Mouse (Mus musculus): ENCODE measurements around the gene Ptcra.
"Not testable (repeated sequence)": the region's sequence is repeated elsewhere in the genome, so short reads cannot be mapped to it uniquely, and the experiment has no call there.

Gene Ptcra

DNA sequence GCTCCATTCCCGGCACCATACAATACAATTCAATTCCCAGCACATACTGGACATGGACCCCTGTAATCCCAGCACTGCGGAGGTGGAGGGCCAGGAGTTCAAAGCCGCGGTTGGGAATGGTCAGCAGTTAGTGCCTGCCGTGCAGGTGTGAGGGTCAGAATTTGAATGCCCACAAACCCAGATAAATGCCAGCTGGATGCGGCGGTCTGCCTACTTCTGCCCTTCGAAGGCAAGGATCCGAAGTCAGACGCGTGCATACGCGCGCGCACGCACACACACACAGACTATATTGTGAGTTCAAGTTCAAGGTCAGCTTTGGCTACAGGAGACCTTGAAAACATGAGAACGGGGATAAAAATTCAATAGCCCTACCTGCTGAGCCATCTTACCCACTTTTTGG, 8.1 kb upstream of the Ptcra start:
- DNase-seq (ENCODE audit: low spot score in 2 of 2), result peak in 1 of 2 experiments; percentile 38

DNA sequence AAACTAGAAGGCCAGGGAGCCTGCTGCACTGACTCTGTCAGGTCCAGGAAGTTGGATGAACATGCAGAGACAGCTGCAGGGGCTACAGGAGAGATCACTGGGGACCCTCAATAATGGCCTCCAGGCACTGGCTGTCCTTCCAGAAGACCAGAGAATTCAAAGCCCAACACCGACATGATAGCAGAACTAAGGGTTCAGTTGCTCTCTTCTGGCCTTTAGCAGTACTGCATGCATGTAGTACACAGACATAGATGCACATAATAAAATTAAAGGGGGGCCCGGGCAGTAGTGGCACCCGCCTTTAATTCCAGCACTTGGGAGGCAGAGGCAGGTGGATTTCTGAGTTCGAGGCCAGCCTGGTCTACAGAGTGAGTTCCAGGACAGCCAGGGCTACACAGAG, 7.5 kb upstream of the Ptcra start:
- DNase-seq (ENCODE audit: low spot score in 2 of 2), result no peak

DNA sequence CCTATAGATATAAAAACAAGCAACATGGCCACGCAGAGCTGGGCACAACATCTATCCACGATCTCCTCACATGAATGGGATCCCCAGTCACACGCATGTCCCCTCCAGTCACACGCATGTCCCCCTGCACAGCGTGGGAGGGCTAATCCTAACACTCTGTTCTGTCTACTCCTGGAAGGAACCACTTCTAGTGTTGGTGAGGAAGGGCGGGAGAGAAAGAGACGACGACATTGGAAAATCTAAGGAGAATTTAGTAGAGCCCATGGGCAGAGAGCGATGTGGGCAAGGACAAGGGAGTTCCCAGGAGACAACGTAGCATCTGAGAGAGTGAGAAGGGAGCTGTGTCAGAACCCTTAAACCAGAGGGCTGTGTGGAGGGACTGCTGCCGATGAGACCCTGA, 7.0 kb upstream of the Ptcra start:
- no peak for DNase-seq (ENCODE audit: low spot score in 2 of 2)

DNA sequence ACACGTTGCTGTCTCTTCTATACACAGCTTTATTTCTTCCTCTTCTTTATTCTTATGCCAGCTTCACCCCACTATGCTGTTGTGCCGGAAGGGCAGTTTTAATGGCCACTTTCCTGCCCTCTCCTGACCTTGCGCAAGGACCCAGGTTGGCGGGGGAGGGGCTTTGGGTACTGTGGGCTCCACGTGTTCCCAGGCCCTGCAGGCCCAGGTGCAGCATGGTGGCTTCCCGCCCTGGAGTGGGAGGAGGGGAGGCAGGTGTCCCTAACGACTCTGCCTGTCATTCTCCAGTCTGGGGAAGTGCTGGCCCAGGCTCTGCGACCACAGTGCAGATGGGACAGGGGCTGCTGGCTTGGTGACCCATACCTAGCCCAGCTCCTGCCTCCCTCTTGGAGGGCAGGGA, 4.4 kb upstream of the Ptcra start:
- DNase-seq (ENCODE audit: low spot score in 2 of 2), result no peak

DNA sequence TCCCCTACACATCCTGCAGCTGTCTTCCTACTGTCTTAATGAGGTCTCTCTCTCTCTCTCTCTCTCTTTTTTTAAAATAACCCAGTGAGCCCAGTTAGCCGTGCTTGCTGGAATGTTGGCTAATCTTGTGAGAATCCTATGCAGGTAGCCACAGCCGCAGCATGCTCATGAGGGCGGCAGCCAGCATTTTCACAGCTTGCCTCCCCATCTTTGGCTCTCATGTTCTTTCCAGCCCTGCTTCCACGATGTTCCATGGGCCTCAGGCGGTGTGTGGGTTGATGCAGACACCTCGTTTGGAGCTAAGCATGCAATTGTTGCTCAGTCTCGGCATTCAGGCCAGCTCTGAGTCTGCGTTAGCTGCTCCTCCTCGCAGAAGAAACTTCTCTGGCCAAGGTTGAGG, 1.4 kb upstream of the Ptcra start:
- DNase-seq (ENCODE audit: low spot score in 2 of 2), result not testable (repeated sequence)

DNA sequence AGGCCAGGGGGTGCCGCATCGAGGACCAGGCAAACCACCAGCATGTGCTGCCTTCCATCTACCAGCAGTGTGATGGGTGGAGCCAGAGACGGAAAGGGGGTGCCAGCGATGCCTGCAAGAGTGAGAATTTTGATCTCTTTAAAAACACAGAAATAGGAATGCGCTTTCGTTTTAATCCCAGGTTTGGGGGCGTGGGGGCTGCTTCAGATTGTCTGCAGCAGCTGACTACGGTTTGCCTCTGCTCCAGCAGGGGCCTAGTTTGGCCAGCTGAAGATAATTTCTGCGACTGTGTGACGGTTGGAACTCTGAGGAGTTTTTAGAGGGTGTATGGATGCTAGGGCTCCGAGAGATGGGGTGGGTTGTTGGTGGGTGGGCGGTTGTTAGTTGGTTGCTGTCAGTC, 4.8 kb downstream of the Ptcra start:
- DNase-seq (ENCODE audit: low spot score in 2 of 2), result no peak

DNA sequence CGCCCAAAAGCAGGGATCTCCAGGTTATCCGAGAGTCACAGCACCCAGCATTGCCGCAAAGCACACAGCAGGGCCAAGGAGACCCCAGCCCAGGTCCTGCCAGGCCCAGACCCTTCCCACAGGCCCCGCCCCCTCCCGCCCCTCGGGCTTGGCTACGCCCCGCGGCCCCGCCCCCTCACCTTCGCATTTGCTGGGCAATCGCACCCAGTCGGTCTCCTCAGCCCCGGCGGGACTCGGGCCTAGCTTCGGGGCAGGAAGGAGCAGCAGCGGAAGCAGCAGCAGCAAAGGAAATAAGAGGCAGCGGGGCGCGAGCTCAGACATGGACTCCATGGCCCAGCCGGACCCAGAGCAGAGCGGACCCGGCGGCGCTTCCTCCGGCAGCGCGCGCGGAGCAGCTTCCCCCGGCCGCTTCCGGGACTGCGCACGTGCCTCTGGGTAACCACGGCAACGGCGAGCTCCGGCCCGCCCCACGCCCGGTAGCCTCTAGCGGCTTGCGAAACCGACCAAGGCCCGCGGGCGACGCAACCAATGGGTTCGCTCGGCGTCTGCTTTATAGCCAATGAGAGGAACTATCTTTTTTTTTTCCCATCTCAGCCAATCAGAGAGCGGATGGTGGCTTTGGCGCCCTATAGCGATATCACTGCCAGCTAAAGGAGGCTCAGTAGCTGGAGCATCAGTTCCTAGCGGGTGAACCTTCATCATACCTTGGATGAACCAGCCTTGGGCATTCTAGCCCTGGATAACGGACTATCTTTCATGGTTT, 11.5 kb downstream of the Ptcra start, which contains the start of gene Cnpy3:
Gene Cnpy3, minus strand, starts transcription at position 421 of the 763 bp plus-strand sequence.
- peak; percentile 99 to 100 for DNase-seq (ENCODE audit: low spot score in 2 of 2)

DNA sequence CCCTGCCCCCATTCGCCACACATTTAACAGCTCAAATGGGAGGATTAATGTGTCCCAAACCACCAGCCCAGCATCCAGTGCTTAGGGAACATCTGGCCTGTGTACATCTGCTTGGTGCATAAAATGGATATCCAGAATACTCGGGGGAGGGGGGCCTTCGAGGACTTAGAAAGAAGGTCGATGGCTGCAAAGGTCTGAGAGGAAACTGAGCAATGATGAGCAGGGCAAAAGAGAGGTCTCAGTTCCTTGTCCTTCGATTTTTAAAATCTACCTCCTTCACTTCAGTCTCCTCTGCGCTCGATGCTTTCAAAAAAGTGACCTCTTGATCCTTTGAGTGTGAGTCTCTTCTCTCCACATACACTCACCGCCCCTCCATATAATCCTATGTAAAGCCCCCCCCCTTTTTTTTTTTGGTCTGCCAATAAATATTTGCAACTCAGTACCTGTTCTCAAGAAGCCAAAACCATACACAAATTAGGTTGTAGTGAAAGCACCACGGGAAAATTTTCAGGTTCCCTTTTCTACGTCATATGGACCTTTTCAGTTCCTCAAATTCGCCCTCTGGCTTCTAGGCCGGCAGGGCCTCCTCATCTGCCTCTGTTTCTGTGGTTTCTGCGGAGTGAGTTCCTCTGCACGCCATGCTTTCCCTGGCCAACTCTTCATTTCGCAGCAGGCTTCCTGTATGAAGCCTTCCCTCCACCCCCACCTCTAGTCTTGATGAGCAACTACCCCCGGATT, 12.3 kb downstream of the Ptcra start:
- DNase-seq (ENCODE audit: low spot score in 2 of 2), result no peak

DNA sequence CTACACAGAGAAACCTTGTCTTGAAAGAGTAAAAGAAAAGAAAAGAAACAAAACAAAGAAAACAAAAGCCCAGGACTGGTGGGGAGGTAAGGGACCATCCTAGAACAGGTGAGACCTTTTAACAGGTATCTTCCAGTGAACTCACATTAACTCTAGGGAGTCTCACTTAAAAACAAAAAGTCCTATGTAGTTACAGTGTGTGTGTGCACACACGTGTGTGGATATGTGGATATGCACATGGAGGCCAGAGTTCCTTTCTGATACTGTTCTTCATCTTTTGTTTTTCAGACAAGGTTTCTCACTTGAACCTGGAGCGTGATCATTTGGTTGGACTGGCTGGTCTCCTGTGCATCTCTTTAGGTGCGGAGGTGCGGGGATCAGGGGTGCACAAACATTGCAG, 12.9 kb downstream of the Ptcra start:
- DNase-seq (ENCODE audit: low spot score in 2 of 2), result no peak

DNA sequence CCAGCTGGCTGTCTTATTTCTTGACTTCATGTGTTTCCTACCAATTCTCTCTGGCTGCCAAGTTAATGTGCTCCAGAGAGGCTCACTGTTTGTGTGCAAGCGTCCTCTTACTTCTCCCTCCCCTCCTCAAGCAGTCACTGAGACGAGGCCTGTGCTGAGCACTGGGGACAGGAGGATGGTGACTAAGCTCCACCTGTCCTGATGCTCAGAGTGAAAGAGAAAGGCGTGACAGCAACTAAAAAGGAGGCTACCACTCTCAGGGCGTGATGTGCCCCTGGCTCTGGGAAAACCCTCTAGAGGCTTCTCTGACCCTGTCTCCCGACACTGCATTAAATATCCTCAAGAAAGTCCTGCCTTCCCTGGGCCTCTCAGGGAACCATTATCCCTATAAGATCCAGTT, 14.2 kb downstream of the Ptcra start:
- no peak for DNase-seq (ENCODE audit: low spot score in 2 of 2)

DNA sequence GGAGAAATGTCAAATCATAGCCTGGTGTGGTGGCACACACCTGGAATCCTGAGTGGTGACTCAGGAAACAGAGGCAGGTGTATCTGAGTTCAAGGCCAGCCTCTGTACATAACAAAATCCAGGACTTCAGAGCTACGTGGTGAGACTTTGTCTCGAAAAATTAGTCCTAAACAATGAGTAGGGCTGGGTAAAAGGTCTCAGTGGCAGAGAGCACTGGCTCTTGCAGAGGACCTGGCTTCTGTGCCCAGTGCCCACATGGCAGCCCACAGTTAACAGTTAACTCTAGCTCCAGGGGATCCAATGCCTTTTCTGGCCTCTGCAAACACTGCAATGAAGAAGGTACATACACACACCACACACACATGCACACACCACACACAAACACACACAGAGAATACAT, 15.7 kb downstream of the Ptcra start:
- no peak for DNase-seq (ENCODE audit: low spot score in 2 of 2)

DNA sequence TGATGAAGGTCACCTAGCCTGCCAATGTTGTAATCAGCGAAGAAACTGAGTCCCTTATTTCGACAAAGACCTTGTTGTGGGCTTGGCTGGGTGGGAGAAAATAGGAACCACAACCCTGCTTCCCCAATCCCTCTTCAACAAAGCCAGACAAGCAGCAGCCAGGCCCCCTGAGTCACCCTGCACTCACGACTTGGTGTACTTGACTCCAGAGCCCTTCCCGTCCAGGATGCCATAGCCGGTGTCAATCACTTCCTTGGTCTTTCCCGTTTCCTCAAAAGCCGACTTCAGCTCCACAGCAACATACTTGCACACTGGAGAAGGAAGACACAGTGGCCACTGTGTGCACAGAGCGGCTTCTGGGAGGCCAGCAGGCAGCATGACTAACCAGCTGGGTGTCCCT, 16.3 kb downstream of the Ptcra start:
- DNase-seq (ENCODE audit: low spot score in 2 of 2), result no peak

DNA sequence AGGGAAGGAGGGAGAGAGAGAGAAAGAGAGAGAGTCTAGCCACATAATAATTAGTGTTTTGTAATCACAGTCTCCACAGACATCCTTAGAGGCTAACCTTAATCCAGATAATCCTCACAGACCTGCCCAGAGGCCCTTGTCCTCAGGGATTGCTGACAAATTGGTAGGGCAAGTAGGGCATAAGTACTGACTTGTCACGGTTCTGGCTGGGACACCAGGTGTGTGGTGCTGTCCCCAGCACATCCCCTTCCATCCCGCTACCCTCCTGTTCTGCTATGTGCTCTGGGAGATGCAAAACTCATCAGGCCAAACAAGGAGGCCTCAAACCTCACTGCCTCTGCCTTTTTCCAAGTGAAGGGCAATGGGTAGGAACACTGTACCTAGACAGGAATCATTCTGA, 18.0 kb downstream of the Ptcra start:
- DNase-seq (ENCODE audit: low spot score in 2 of 2), result no peak

DNA sequence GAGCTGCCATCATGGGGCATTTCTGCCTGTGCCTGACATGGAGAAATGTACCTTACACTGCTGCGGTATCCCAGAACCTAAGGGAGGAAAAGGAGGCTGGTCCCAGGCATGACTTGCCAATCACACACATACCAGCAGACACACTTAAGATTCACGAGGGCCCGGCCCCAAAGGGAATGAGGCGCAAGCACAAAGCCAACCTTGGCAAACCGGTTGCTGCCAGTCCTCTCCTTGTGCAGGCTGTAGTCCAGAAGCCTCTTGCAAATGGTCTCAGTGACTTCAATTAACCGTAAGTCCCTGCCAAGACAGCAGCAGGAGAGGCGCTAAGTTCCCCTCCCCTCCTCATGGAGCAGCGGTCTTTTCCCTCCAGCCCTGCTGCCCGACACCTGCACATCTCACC, 20.5 kb downstream of the Ptcra start:
- DNase-seq (ENCODE audit: low spot score in 2 of 2), result no peak

DNA sequence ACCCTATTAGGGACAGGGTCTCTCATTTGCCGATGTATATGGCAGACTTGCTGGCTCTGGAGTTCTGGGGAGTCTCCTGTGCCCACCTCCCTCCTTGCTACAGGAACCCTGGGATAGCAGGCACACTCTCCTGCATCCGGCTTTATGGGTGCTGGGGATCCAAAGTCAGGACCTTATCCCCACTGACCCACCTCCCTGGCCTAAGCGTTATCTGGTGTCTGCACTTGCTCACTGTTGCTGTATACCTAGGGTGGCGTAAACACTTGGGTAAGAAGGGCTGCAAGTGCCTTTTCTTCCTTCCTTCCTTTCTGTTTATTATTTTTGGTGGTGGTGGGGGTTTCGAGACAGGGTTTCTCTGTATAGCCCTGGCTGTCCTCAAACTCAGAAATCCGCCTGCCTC, 22.2 kb downstream of the Ptcra start:
- DNase-seq (ENCODE audit: low spot score in 2 of 2), result no peak

DNA sequence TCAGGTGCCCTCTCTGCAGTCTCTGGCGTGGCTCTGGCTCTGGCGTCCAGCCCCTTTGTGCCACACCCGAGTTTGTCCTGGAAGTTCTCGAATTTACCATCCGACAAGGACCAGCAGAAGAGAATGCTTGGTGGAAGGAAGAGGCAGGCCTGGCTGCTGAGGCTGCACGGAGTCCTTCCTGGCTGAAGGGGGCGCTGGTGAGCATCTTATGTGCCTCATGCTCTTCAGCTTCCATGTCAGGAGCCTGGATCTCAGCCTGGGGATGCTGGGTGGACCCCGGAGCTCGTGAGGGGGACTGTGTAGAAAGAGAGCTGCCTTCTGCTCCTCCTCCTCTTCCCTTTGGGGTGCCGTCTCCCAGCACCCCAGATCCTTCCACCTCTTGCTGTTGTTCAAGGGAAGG, 27.4 kb downstream of the Ptcra start:
- DNase-seq (ENCODE audit: low spot score in 2 of 2), result no peak

DNA sequence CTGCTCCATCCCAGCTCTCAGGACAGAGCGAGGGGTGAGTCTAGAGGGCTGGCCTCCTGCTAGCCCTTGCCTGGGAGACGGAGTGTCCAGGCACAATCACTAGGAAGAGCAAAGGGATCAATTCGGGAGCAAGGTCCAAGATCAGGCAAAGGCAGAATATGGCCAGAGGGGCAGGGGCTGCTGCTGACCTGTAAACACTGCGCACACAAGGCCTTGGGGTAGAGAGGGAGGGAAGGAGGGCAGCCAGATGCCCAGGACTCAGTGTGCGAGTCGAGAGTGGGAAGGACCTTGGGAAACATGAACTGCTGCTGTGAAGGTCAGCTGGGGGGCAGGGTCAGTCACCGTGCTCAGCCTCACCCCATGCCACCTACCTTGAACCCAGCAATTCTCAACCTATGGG, 28.2 kb downstream of the Ptcra start:
- no peak for DNase-seq (ENCODE audit: low spot score in 2 of 2)

DNA sequence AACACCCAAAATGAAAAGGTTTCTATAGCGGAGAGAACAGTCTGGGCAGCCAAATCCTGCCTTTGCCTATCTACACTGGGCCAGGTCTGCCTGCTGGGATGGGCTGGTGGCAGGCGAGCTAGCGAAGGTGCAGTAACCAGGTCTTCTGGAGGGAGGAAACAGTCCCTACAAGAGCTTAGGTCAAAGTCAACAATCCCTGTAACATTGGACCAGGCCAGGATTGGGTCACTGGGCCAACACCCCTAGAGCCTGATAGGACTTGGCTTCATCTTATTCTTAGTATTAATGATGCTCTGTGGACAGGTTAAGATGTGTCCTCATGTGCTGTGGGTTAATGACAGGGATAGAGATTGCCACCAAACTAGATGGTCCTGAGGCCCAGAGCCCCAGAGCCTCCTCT, 29.5 kb downstream of the Ptcra start:
- no peak for DNase-seq (ENCODE audit: low spot score in 2 of 2)

DNA sequence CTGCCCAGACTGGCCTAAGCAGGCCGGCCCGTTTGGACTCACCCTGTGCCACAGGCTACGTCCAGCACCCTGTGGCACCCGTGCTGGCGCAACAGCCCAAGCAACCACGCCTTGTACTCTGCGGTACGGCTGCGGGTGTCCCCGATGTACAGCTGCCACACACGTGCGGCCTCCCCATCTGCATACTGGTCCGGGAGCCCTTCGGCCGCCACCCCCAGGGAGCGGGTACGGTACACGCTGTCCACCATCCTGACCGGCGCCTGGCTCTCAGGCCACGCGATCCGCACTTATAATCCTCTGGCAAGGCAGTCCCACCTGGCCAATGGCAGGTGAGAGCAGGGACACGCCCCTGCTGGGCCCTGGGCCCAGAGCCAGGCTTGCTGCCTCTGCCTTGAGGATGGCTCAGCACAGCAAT, 34.6 kb downstream of the Ptcra start, which contains the start of gene Gnmt:
Gene Gnmt, minus strand, starts transcription at position 265 of the 415 bp plus-strand sequence.
- DNase-seq (ENCODE audit: low spot score in 2 of 2), result no peak

DNA sequence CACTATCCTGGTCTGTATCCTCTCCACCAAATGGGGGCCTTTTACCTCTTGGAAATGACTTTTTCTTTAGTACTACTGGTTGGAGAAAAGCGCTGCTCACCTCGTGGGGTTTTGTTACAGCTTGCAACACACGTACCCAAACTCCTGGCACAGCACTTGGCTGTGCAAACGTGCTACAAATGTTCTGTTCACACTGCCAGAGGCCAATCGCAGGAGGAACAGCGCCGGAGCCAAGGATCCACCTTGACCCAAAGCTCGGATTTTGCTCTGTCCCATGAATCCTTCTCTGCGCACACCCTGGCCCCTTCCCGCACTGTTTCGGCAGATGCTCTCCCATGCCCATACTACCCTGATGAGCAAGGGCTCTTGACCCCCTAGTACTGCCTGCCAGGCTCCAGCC, 35.0 kb downstream of the Ptcra start:
- no peak for DNase-seq (ENCODE audit: low spot score in 2 of 2)

DNA sequence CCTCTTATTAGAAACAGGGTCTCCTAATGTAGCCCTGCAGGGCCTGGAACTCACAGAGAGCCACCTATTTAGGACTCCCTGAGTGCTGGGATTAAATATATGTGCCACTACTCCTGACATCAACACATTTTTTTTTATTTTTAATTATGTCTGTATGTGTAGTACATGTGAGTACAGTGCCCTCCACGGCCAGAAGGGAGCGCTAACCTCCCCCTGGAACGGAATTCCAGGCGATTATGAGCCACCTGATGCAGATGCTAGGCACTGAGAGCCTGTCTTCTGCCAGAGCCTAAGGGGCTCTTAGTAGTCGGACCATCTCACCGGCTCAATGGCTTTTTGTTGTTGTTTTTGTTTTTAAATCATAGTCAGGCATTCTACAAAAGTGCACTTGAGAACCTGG, 35.5 kb downstream of the Ptcra start:
- no peak for DNase-seq (ENCODE audit: low spot score in 2 of 2)

DNA sequence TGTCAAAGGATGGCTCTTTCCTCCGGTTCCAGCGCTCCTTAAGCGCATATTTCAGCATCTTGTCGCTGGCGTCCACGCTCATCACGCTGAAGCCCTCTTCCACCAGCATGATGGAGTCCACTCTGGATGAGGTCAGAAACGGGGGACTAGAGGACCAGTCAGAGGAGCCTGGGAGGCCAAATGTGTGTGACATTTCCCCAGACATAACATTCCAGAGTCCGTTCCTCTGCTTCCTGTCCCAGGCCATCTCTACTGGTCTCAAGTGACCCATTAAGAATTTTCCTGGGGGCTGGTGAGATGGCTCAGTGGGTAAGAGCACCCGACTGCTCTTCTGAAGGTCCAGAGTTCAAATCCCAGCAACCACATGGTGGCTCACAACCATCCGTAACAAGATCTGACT, 36.2 kb downstream of the Ptcra start:
- DNase-seq (ENCODE audit: low spot score in 2 of 2), result no peak
